Mouse (Mus musculus) spleen, adult 2 months (tissue): Measurements from ENCODE around the gene Ubxn10.

Experiments used
- CTCF ChIP-seq: fragments of 200-500 bp; IDR thresholded peaks from 2 replicates; pipeline ENCODE4 v1.5.1; 2011; ENCODE audit warnings: mild to moderate bottlenecking, inconsistent platforms; ENCODE audit not compliant: insufficient read depth, insufficient read length, insufficient replicate concordance; ENCODE audit errors: extremely low read depth
- POLR2A ChIP-seq: fragments of 200-500 bp; IDR thresholded peaks from 2 replicates; pipeline ENCODE4 v1.6.1; 2011; ENCODE audit warnings: low read depth, low read length, inconsistent platforms

- TF ChIP-seq POLR2A = no peak
- no peak for TF ChIP-seq CTCF
These were observed 59.4 kb downstream of the Ubxn10 start for GRCm38 (mm10) chr4:138677579-138677978.
